Mouse (Mus musculus) right cerebral cortex, postnatal 36 days (tissue): ENCODE measurements around the gene Armc12.
"Not testable (repeated sequence)": the region's sequence is repeated elsewhere in the genome, so short reads cannot be mapped to it uniquely, and the experiment has no call there.

Experiments used
- DNase-seq, 2 experiments: peaks; one replicate each; pipeline ENCODE4 v3.0.0; 2022; ENCODE audit warnings: low spot score in 2 of 2, mixed read lengths in 1 of 2

Armc12 gene

GRCm38 (mm10) chr17:28531946-28532345 is 1.3 kb downstream of the Armc12 start:
- DNase-seq = no peak

- no peak for DNase-seq
These were observed 2.0 kb downstream of the Armc12 start for GRCm38 (mm10) chr17:28532557-28532956.

- no peak for DNase-seq
These were observed 2.7 kb downstream of the Armc12 start for GRCm38 (mm10) chr17:28533327-28533726.

- DNase-seq = no peak
These were observed 7.3 kb downstream of the Armc12 start for GRCm38 (mm10) chr17:28537881-28538280.

- no peak for DNase-seq
These were observed 16.3 kb downstream of the Armc12 start for GRCm38 (mm10) chr17:28546925-28547324.

- DNase-seq = no peak
These were observed 17.9 kb downstream of the Armc12 start for GRCm38 (mm10) chr17:28548550-28548949.

- DNase-seq = no peak
These were observed 18.5 kb downstream of the Armc12 start, which contains the start of gene Clpsl2 for GRCm38 (mm10) chr17:28549111-28549510. TSS of gene Clpsl2 (plus strand) at chr17:28549411.

GRCm38 (mm10) chr17:28553040-28553793 is 22.6 kb downstream of the Armc12 start:
- DNase-seq = peak; percentile 50 to 52

GRCm38 (mm10) chr17:28554021-28554420 is 23.4 kb downstream of the Armc12 start:
- DNase-seq = not testable (repeated sequence)

GRCm38 (mm10) chr17:28556635-28557396 is 26.2 kb downstream of the Armc12 start:
- DNase-seq = no peak

- DNase-seq = no peak
These were observed 27.2 kb downstream of the Armc12 start for GRCm38 (mm10) chr17:28557772-28558171.

GRCm38 (mm10) chr17:28560598-28560997 is 30.0 kb downstream of the Armc12 start, which contains the start of gene Clps:
TSS of gene Clps (minus strand) at chr17:28560766.
- no peak for DNase-seq

- no peak for DNase-seq
These were observed 31.0 kb downstream of the Armc12 start for GRCm38 (mm10) chr17:28561613-28562012.

- no peak for DNase-seq
These were observed 34.6 kb downstream of the Armc12 start for GRCm38 (mm10) chr17:28565181-28565580.

- no peak for DNase-seq
These were observed 36.9 kb downstream of the Armc12 start for GRCm38 (mm10) chr17:28567541-28567940.

GRCm38 (mm10) chr17:28571868-28572267 is 41.3 kb downstream of the Armc12 start:
- no peak for DNase-seq

GRCm38 (mm10) chr17:28572521-28572920 is 41.9 kb downstream of the Armc12 start:
- DNase-seq = no peak

- DNase-seq = peak in 1 of 2 experiments; percentile 50
These were observed 42.3 kb downstream of the Armc12 start for GRCm38 (mm10) chr17:28572941-28573340.

- DNase-seq = no peak
These were observed 44.9 kb downstream of the Armc12 start, which contains the start of gene Lhfpl5 for GRCm38 (mm10) chr17:28575244-28576125. TSS of gene Lhfpl5 (plus strand) at chr17:28575641.

- no peak for DNase-seq
These were observed 49.8 kb downstream of the Armc12 start for GRCm38 (mm10) chr17:28580396-28580795.

GRCm38 (mm10) chr17:28581056-28581455 is 50.5 kb downstream of the Armc12 start:
- no peak for DNase-seq

- no peak for DNase-seq
These were observed 55.9 kb downstream of the Armc12 start for GRCm38 (mm10) chr17:28586509-28586908.
